Mouse (Mus musculus) kidney, postnatal 0 days (tissue): Measurements from ENCODE around the gene Acsl5. TPM values are rescaled to one million over a fixed set of nuclear protein-coding genes. Genes with fewer than 3 reads are reported as not detected.

Experiments
- ATAC-seq: fragments of 200-750 bp; cut with Nextera tagmentation; replicated peaks from 2 replicates; pipeline ENCODE4 v1.8.0; 2017; ENCODE audit warnings: low read depth, moderate number of reproducible peaks, moderate TSS enrichment, moderate library complexity; ENCODE audit not compliant: low FRiP score
- DNase-seq: peaks from one replicate; pipeline ENCODE4 v3.0.0-alpha.2; 2016; ENCODE audit warnings: low spot score
- H3K27ac ChIP-seq: fragments of 300-500 bp; sonication (generic); 2 replicates; pipeline ENCODE4 v1.5.1; 2014; ENCODE audit warnings: mild to moderate bottlenecking
- H3K27me3 ChIP-seq: fragments of 300-500 bp; sonication (generic); 2 replicates; pipeline ENCODE4 v1.6.1; 2014; ENCODE audit warnings: low read length, mixed read lengths; ENCODE audit not compliant: insufficient read depth
- H3K36me3 ChIP-seq: fragments of 300-500 bp; sonication (generic); 2 replicates; pipeline ENCODE4 v1.6.1; 2014; ENCODE audit warnings: low read length, mixed read lengths; ENCODE audit not compliant: insufficient read depth
- H3K4me1 ChIP-seq: fragments of 300-500 bp; sonication (generic); replicated peaks from 2 replicates; pipeline ENCODE4 v1.6.1; 2014; ENCODE audit warnings: antibody characterized with exemption, low read length, mixed read lengths; ENCODE audit not compliant: insufficient read depth
- H3K4me2 ChIP-seq: fragments of 300-500 bp; sonication (generic); 2 replicates; pipeline ENCODE4 v1.6.1; 2014; ENCODE audit warnings: mild to moderate bottlenecking, low read length, moderate library complexity, mixed read lengths
- H3K4me3 ChIP-seq: fragments of 300-500 bp; sonication (generic); replicated peaks from 2 replicates; pipeline ENCODE4 v1.5.1; 2014; ENCODE audit warnings: low read depth, low read length
- H3K9ac ChIP-seq: fragments of 300-500 bp; sonication (generic); 2 replicates; pipeline ENCODE4 v1.6.1; 2014; ENCODE audit warnings: low read depth, low read length
- H3K9me3 ChIP-seq: fragments of 300-500 bp; sonication (generic); replicated peaks from 2 replicates; pipeline ENCODE4 v1.6.1; 2016; ENCODE audit warnings: low read length, inconsistent platforms, mixed read lengths
- CTCF ChIP-seq: IDR thresholded peaks from 2 replicates; pipeline ENCODE4 v1.5.1; 2016; ENCODE audit warnings: antibody characterized with exemption, low read depth, mild to moderate bottlenecking, moderate library complexity
- WGBS: fragments of 180-500 bp; shearing (Covaris S2); extraction: QIAGEN DNeasy Blood & Tissue Kit; methylation state at CpG from one replicate; pipeline ENCODE4 v1.1.7; 2014; 5-methylcytosine and 5-hydroxymethylcytosine counted together
- polyA plus RNA-seq: library from polyadenylated mRNA; unstranded; fragments of >200 nt; fragmentation: Nextera tagmentation; extraction: Ambion mirVana; gene quantifications from 2 replicates; pipeline ENCODE4 v1.2.1, GENCODE M21; 2015

Gene Acsl5
- polyA plus RNA-seq: 60.6 and 64.8 TPM in 2 replicates

GRCm38 (mm10) chr19:55251383-55252124 lies at the start of gene Acsl5:
TSS of gene Acsl5 (plus strand) at chr19:55251938.
- H3K4me1 ChIP-seq: peaks cover 3% of the 10 kb centered on the region; the same call in 1 of the 2 replicates
- DNase-seq (no peak), ATAC-seq (no peak)
- H3K4me2 ChIP-seq: no peak within 1 kb of the TSS
- no peak within 1 kb of the TSS for H3K4me3 ChIP-seq
- no peaks in the 10 kb centered on the region for H3K36me3 ChIP-seq
- H3K9ac ChIP-seq: no peak within 1 kb of the TSS
- H3K27me3 ChIP-seq: no peaks in the 10 kb centered on the region
- H3K9me3 ChIP-seq: no peaks in the 10 kb centered on the region
- 93% methylated on average over 9 of the region's 9 CpGs for WGBS
- H3K27ac ChIP-seq: no peak within 1 kb of the TSS
- TF ChIP-seq CTCF: no peak

DNA sequence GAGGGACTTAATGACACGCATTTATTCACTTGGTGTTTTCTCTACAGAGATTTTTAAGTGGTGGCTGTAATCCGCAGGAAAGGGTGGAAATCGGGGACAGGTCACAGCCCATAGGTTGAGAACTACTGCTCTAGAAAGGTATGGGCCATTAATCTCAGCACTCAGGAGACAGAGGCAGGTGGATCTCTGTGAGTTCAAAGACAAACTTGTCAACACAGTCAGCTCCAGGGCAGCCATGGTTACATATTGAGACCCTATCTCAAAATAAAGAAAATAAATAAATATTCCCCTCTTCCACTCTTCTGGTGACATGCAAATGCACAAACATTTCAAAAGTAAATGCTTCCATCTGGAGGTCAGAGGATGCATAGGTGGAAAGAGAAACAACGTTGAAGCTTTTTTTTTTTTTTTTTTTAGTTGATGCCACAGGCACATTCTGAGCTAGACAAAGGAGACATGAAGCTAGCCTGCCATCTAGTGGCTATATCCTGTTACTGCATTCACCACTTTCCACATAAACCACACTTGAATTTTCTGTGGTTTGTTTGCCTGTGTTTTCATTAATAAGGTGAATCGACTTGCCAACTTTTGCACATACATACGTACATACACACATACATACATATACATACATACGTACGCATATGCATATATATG lies 45.1 kb upstream of the Acsl5 start:
- H3K27me3 ChIP-seq: no peaks in the 10 kb centered on the region; the same call in 1 of the 2 replicates
- no peak overlapping the region for H3K9ac ChIP-seq
- H3K9me3 ChIP-seq: no peaks in the 10 kb centered on the region
- H3K4me2 ChIP-seq: no peak overlapping the region
- 33% methylated on average over 8 of the region's 8 CpGs for WGBS
- H3K4me3 ChIP-seq: no peak overlapping the region
- no peak overlapping the region for H3K27ac ChIP-seq
- no peak for ATAC-seq
- peak; percentile 89 for DNase-seq
- TF ChIP-seq CTCF: peak; percentile 90
- H3K4me1 ChIP-seq: no peaks in the 10 kb centered on the region
- H3K36me3 ChIP-seq: no peaks in the 10 kb centered on the region

DNA sequence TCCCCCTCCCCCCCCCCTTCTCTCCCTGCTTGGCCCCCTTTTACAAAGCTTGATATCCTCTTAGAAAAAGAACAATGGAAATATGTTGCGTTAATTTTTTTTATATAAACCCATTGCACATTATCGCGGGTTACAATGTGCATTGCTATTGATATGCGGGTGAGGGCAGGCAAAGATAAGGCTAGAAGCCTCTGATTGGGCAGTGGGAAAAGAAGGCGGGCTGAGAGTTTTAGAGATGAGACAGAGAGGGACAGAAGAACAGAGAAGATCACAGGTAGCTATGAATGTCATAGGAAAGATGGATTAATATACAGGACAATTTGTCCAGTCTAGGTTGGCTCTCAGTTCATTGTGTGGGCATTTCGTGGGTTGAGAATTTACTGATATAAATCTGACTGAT lies 44.5 kb upstream of the Acsl5 start:
- WGBS: 54% methylated on average over 6 of the region's 6 CpGs
- Histone ChIP-seq H3K27ac (no peak overlapping the region), H3K9me3 (no peaks in the 10 kb centered on the region), H3K9ac (no peak overlapping the region), H3K36me3 (no peaks in the 10 kb centered on the region), H3K4me2 (no peak overlapping the region), H3K27me3 (no peaks in the 10 kb centered on the region; the same call in 1 of the 2 replicates), H3K4me1 (no peaks in the 10 kb centered on the region), H3K4me3 (no peak overlapping the region)
- no peak for ATAC-seq
- TF ChIP-seq CTCF: no peak
- no peak for DNase-seq

GRCm38 (mm10) chr19:55207746-55208538 lies 43.8 kb upstream of the Acsl5 start:
- no peak overlapping the region for H3K27ac ChIP-seq
- H3K27me3 ChIP-seq: no peaks in the 10 kb centered on the region; the same call in 1 of the 2 replicates
- H3K36me3 ChIP-seq: no peaks in the 10 kb centered on the region
- no peak overlapping the region for H3K4me3 ChIP-seq
- H3K9me3 ChIP-seq: no peaks in the 10 kb centered on the region
- WGBS: 64% methylated on average over 25 of the region's 25 CpGs
- no peak for TF ChIP-seq CTCF
- DNase-seq: no peak
- ATAC-seq: no peak
- H3K4me1 ChIP-seq: no peaks in the 10 kb centered on the region
- H3K9ac ChIP-seq: no peak overlapping the region
- no peak overlapping the region for H3K4me2 ChIP-seq

- H3K27ac ChIP-seq: no peak overlapping the region
- H3K4me3 ChIP-seq: no peak overlapping the region
- 73% methylated on average over 4 of the region's 4 CpGs for WGBS
- H3K27me3 ChIP-seq: no peaks in the 10 kb centered on the region; the same call in 1 of the 2 replicates
- no peaks in the 10 kb centered on the region for H3K9me3 ChIP-seq
- DNase-seq: no peak
- H3K36me3 ChIP-seq: no peaks in the 10 kb centered on the region
- no peak for ATAC-seq
- peak; percentile 33 for TF ChIP-seq CTCF
- H3K9ac ChIP-seq: no peak overlapping the region
- no peaks in the 10 kb centered on the region for H3K4me1 ChIP-seq
- H3K4me2 ChIP-seq: no peak overlapping the region
Measured at GRCm38 (mm10) chr19:55208654-55209053, 43.1 kb upstream of the Acsl5 start.

DNA sequence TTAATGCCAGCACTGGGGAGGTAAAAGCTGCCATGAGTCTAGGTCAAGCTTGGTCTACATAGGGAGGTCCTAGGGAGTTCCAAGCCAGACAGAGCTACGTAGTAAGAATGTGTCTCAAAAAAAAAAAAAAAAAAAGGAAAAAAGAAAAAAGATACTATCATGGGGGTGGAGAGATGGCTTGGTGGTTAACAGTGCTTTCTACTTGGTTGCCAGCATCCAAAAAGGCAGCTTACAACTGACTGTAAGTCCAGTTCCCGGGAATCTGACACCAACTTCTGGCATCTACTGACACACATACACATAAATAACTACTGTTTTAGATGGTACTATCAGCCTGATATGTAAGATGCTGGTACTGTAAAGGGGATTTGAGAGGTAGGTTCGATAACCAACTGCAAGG lies 42.7 kb upstream of the Acsl5 start:
- WGBS: 81% methylated on average over 3 of the region's 3 CpGs
- no peaks in the 10 kb centered on the region for H3K9me3 ChIP-seq
- no peak for ATAC-seq
- no peak for TF ChIP-seq CTCF
- no peaks in the 10 kb centered on the region for H3K36me3 ChIP-seq
- no peak for DNase-seq
- no peak overlapping the region for H3K4me3 ChIP-seq
- H3K27me3 ChIP-seq: no peaks in the 10 kb centered on the region; the same call in 1 of the 2 replicates
- H3K4me1 ChIP-seq: no peaks in the 10 kb centered on the region
- no peak overlapping the region for H3K9ac ChIP-seq
- H3K27ac ChIP-seq: no peak overlapping the region
- H3K4me2 ChIP-seq: no peak overlapping the region
